Mouse (Mus musculus) heart, embryonic 14.5 days (tissue): ENCODE data around the gene Dapk2. TPM values are rescaled to one million over a fixed set of nuclear protein-coding genes. Genes with fewer than 3 reads are reported as not detected.

Experiments
- ATAC-seq: fragments of 200-750 bp; cut with Nextera tagmentation; 2 replicates; pipeline ENCODE4 v1.8.0; 2017; ENCODE audit warnings: low read depth, moderate TSS enrichment; ENCODE audit not compliant: insufficient number of reproducible peaks, insufficient read depth, low FRiP score
- H3K27ac ChIP-seq, 2 experiments: fragments of 200-500 bp in 1 of 2; fragments of 300-500 bp in 1 of 2; sonication (generic) in 1 of 2; replicated peaks in 1 of 2; 2 replicates each; pipeline ENCODE4 v1.5.1; 2012 to 2014; ENCODE audit warnings: low read depth in 2 of 2, low read length in 2 of 2, control low read depth in 1 of 2, mild to moderate bottlenecking in 1 of 2, mixed read lengths in 1 of 2; ENCODE audit not compliant: control insufficient read depth in 1 of 2, insufficient read depth in 1 of 2
- H3K27me3 ChIP-seq: fragments of 300-500 bp; sonication (generic); 2 replicates; pipeline ENCODE4 v1.6.1; 2014; ENCODE audit warnings: mild to moderate bottlenecking, low read length, control low read depth; ENCODE audit not compliant: control insufficient read depth, insufficient read depth
- H3K36me3 ChIP-seq: fragments of 300-500 bp; sonication (generic); 2 replicates; pipeline ENCODE4 v1.6.1; 2014; ENCODE audit warnings: mild to moderate bottlenecking, control low read depth, low read length, mixed read lengths; ENCODE audit not compliant: control insufficient read depth, insufficient read depth
- H3K4me1 ChIP-seq, 2 experiments: fragments of 200-500 bp in 1 of 2; fragments of 300-500 bp in 1 of 2; sonication (generic) in 1 of 2; 2 replicates each; pipeline ENCODE4 v1.6.1; 2012 to 2014; ENCODE audit warnings: low read length in 2 of 2, control low read depth in 1 of 2, mixed read lengths in 1 of 2; ENCODE audit not compliant: control insufficient read depth in 2 of 2, insufficient read depth in 2 of 2
- H3K4me2 ChIP-seq: fragments of 300-500 bp; sonication (generic); 2 replicates; pipeline ENCODE4 v1.6.1; 2014; ENCODE audit warnings: mild to moderate bottlenecking, low read length
- H3K4me3 ChIP-seq, 2 experiments: fragments of 200-500 bp in 1 of 2; fragments of 300-500 bp in 1 of 2; sonication (generic) in 1 of 2; 2 replicates each; pipeline ENCODE4 v1.5.1; 2012 to 2014; ENCODE audit warnings: low read length in 2 of 2, mild to moderate bottlenecking in 2 of 2, control low read depth in 1 of 2, low read depth in 1 of 2, moderate library complexity in 1 of 2; ENCODE audit not compliant: control insufficient read depth in 1 of 2, insufficient read depth in 1 of 2
- H3K9ac ChIP-seq: fragments of 300-500 bp; sonication (generic); 2 replicates; pipeline ENCODE4 v1.6.1; 2014; ENCODE audit warnings: mild to moderate bottlenecking, low read length
- H3K9me3 ChIP-seq: fragments of 300-500 bp; sonication (generic); 2 replicates; pipeline ENCODE4 v1.6.1; 2016; ENCODE audit warnings: low read length, control low read depth; ENCODE audit not compliant: control insufficient read depth
- WGBS: fragments of 180-500 bp; shearing (Covaris S2); extraction: QIAGEN DNeasy Blood & Tissue Kit; methylation state at CpG from one replicate; pipeline ENCODE4 v1.1.7; 2014; 5-methylcytosine and 5-hydroxymethylcytosine counted together
- polyA plus RNA-seq: library from polyadenylated mRNA; unstranded; fragments of >200 nt; fragmentation: Nextera tagmentation; extraction: Ambion mirVana; gene quantifications from 2 replicates; pipeline ENCODE4 v1.2.1, GENCODE M21; 2014

The Dapk2 gene
- polyA plus RNA-seq, 1 experiment from 2014 or later = 4.8 TPM

DNA sequence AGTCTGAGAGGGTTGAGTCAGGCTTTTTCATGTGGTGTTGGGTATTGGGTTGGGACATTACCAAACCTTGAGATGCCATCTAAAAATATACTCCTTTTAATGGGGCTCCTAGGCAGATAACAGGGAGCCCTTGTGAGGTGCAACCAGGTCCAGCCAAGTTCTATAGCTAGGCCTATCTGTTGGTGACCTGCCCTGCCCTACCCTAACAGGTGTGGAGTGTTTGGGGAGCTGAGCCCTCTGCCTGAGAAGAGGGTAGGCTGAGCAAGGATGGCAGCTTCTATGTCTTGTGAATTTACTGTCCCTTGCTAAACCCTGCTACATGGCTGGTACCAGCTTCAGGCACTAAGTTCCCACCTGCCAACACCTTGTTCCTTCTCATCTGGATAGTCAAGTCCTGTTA lies 57.5 kb downstream of the Dapk2 start:
- peaks cover 48 to 63% of the 10 kb centered on the region in 2 experiments for H3K4me1 ChIP-seq

GRCm38 (mm10) chr9:66217970-66218369 lies 59.9 kb downstream of the Dapk2 start:
- Histone ChIP-seq H3K27me3 (no peaks in the 10 kb centered on the region), H3K9ac (no peak overlapping the region), H3K36me3 (no peaks in the 10 kb centered on the region), H3K4me3 (no peak overlapping the region), H3K4me2 (no peak overlapping the region), H3K4me1 (peaks cover 33 to 42% of the 10 kb centered on the region in 2 experiments), H3K9me3 (no peaks in the 10 kb centered on the region), H3K27ac (no peak overlapping the region)
- WGBS = 69% methylated on average over 4 of the region's 4 CpGs
- no peak for ATAC-seq

More for the DNA sequence above, 57.5 kb downstream of the Dapk2 start:
- no peak for ATAC-seq
- H3K27ac ChIP-seq = no peak overlapping the region
- H3K36me3 ChIP-seq = no peaks in the 10 kb centered on the region
- no peak overlapping the region for H3K4me3 ChIP-seq
- no peaks in the 10 kb centered on the region for H3K27me3 ChIP-seq
- no peaks in the 10 kb centered on the region for H3K9me3 ChIP-seq
- no peak overlapping the region for H3K9ac ChIP-seq
- H3K4me2 ChIP-seq = no peak overlapping the region

DNA sequence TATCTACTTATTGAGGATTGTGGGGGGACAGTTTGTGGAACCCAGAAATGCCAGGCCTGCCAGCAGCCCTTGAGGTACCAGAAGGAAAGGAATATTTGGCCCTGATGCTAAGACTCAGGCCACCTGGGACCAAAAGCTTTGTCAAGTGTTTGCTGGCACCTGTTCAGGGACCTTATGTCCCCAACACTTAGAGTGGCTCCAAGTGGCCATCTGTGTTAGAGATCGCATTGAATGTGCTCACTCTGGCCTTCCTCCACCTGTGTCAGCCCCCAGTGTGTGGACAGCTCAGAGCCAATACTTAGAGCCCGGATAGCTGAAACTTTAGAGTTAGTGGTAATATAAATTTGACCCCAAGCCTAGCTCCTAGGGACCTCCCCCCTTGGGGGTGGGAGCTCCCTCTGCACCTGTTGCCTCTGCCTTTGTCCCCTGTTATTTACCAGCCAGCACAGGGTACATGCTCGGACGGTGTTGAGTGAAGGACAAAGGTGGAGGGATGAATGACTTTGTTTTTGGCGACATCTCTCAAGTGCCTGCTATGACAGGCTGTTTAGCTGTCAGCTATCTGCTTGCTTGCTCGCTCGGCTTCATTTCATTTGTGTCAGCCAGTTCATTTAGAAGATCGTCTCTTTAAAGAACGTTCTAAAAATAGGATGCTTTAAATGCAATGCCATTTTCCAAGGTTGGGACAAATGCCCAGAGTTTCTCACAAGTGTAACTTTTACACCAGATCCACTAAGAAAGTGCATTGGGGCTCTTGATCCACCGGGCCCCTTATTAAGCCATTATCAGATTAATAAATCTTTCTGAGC lies 61.1 kb downstream of the Dapk2 start:
- Histone ChIP-seq H3K4me2 (peak overlapping the region; percentile 20; the same call in 1 of the 2 replicates), H3K9ac (no peak overlapping the region), H3K27ac (peak overlapping the region; percentile 5 to 57)

GRCm38 (mm10) chr9:66223872-66224271 lies 65.8 kb downstream of the Dapk2 start:
- no peaks in the 10 kb centered on the region for H3K27me3 ChIP-seq
- H3K36me3 ChIP-seq = no peaks in the 10 kb centered on the region
- peaks cover 7 to 12% of the 10 kb centered on the region in 2 experiments for H3K4me1 ChIP-seq
- no peak for ATAC-seq
- H3K9ac ChIP-seq = no peak overlapping the region
- 73% methylated on average over 2 of the region's 2 CpGs for WGBS
- no peak overlapping the region for H3K4me3 ChIP-seq
- H3K9me3 ChIP-seq = no peaks in the 10 kb centered on the region
- no peak overlapping the region for H3K27ac ChIP-seq
- no peak overlapping the region for H3K4me2 ChIP-seq

More for the DNA sequence above, 61.1 kb downstream of the Dapk2 start:
- H3K36me3 ChIP-seq = no peaks in the 10 kb centered on the region
- peaks cover 22 to 30% of the 10 kb centered on the region in 2 experiments for H3K4me1 ChIP-seq
- H3K9me3 ChIP-seq = no peaks in the 10 kb centered on the region
- 32% methylated on average over 10 of the region's 10 CpGs for WGBS
- no peak overlapping the region for H3K4me3 ChIP-seq
- no peaks in the 10 kb centered on the region for H3K27me3 ChIP-seq
- ATAC-seq = no peak

GRCm38 (mm10) chr9:66225737-66226485 lies 67.9 kb downstream of the Dapk2 start:
- no peak overlapping the region for H3K9ac ChIP-seq
- no peak overlapping the region for H3K27ac ChIP-seq
- no peak overlapping the region for H3K4me2 ChIP-seq
- WGBS = 78% methylated on average over 5 of the region's 5 CpGs
- H3K4me3 ChIP-seq = no peak overlapping the region
- peaks cover 0 to 3% of the 10 kb centered on the region in 2 experiments; a peak in 1 of 4 replicates for H3K4me1 ChIP-seq
- no peaks in the 10 kb centered on the region for H3K9me3 ChIP-seq
- no peaks in the 10 kb centered on the region for H3K27me3 ChIP-seq
- ATAC-seq = no peak
- H3K36me3 ChIP-seq = no peaks in the 10 kb centered on the region

- Histone ChIP-seq H3K9ac (no peak overlapping the region), H3K27ac (no peak overlapping the region), H3K36me3 (no peaks in the 10 kb centered on the region), H3K27me3 (no peaks in the 10 kb centered on the region), H3K4me1 (peaks cover 5 to 6% of the 10 kb centered on the region in 2 experiments; a peak in 1 of 4 replicates), H3K4me2 (no peak overlapping the region), H3K4me3 (no peak overlapping the region), H3K9me3 (no peaks in the 10 kb centered on the region)
- WGBS = 63% methylated on average over 2 of the region's 2 CpGs
- ATAC-seq = no peak
Measured at GRCm38 (mm10) chr9:66228456-66229151, 70.6 kb downstream of the Dapk2 start.

DNA sequence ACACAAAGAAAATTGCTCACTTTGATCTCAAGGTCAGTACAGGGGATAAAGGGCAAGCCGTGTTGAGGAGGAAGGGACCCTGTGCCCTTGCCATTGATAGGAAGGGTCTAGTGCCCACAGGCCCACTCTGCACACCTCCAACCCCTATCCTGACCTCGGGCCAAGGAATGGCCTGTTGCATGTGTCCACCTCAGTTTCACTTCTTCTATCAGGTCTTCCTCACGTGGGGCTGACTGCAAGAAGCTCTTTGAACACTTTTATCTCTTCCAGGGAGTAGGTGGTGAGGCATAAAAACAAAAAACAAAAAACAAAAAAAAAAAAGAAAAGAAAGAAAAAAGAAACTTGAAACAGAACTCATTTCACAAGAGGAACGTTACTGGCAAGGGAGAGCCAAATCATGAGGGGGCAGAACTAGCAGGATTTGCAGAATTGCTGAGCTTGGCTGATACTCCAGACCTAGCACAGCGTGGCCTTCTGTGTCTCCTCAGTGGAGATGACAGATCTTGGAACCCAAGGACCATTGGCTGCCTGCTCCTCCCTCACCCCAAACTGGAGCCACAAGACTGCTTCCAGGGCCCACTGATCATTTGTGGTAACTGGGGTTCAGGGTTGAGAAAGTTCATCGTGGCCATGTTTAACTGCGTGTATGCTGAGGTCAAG lies 73.9 kb downstream of the Dapk2 start:
- WGBS = 68% methylated on average over 7 of the region's 7 CpGs
- Histone ChIP-seq H3K9me3 (no peaks in the 10 kb centered on the region), H3K9ac (no peak overlapping the region), H3K36me3 (no peaks in the 10 kb centered on the region), H3K4me1 (peaks cover 2 to 5% of the 10 kb centered on the region in 2 experiments; a peak in 1 of 4 replicates), H3K4me2 (no peak overlapping the region), H3K27ac (no peak overlapping the region), H3K27me3 (no peaks in the 10 kb centered on the region), H3K4me3 (no peak overlapping the region)
- ATAC-seq = no peak
